Mouse (Mus musculus) cerebellum, postnatal 4 days (tissue): ENCODE results near the gene Exosc2.

ENCODE experiments used
- DNase-seq, 2 experiments: peaks; one replicate each; pipeline ENCODE4 v3.0.0; 2022; ENCODE audit warnings: low spot score in 2 of 2, mixed read lengths in 1 of 2

Exosc2 gene

GRCm38 (mm10) chr2:31724730-31725490 is 54.4 kb downstream of the Exosc2 start:
- DNase-seq = no peak

- DNase-seq = no peak
Measured at GRCm38 (mm10) chr2:31727576-31728277, 57.2 kb downstream of the Exosc2 start.

GRCm38 (mm10) chr2:31730640-31731039 is 60.1 kb downstream of the Exosc2 start:
- DNase-seq = no peak
